Mouse (Mus musculus): Measurements from ENCODE around the gene Dis3l2.

Gene Dis3l2

GRCm38 (mm10) chr1:86736414-86736813 is 32.8 kb downstream of the Dis3l2 start:
- DNase-seq, result no peak

- DNase-seq, result no peak
These were observed 39.3 kb downstream of the Dis3l2 start for GRCm38 (mm10) chr1:86742896-86743295.

GRCm38 (mm10) chr1:86747034-86747433 is 43.4 kb downstream of the Dis3l2 start:
- DNase-seq, result no peak

GRCm38 (mm10) chr1:86750094-86750493 is 46.5 kb downstream of the Dis3l2 start:
- DNase-seq, result no peak

- no peak for DNase-seq
These were observed 49.8 kb downstream of the Dis3l2 start for GRCm38 (mm10) chr1:86753416-86753815.

GRCm38 (mm10) chr1:86754335-86754734 is 50.7 kb downstream of the Dis3l2 start:
- DNase-seq, result no peak

- DNase-seq, result no peak
These were observed 54.5 kb downstream of the Dis3l2 start for GRCm38 (mm10) chr1:86758091-86758490.

- no peak for DNase-seq
These were observed 58.6 kb downstream of the Dis3l2 start for GRCm38 (mm10) chr1:86762161-86762560.

GRCm38 (mm10) chr1:86801241-86801640 is 97.6 kb downstream of the Dis3l2 start:
- DNase-seq, result no peak

GRCm38 (mm10) chr1:86811756-86812155 is 108.1 kb downstream of the Dis3l2 start:
- DNase-seq, result no peak

GRCm38 (mm10) chr1:86822266-86822665 is 118.7 kb downstream of the Dis3l2 start:
- no peak for DNase-seq

GRCm38 (mm10) chr1:86834351-86834987 is 130.9 kb downstream of the Dis3l2 start:
- no peak for DNase-seq

- DNase-seq, result no peak
These were observed 131.4 kb downstream of the Dis3l2 start for GRCm38 (mm10) chr1:86834988-86835387.

- no peak for DNase-seq
These were observed 147.1 kb downstream of the Dis3l2 start for GRCm38 (mm10) chr1:86850754-86851153.

GRCm38 (mm10) chr1:86858876-86859275 is 155.3 kb downstream of the Dis3l2 start:
- DNase-seq, result no peak

GRCm38 (mm10) chr1:86859371-86859770 is 155.8 kb downstream of the Dis3l2 start:
- no peak for DNase-seq

- DNase-seq, result no peak
These were observed 170.1 kb downstream of the Dis3l2 start for GRCm38 (mm10) chr1:86873745-86874144.

- no peak for DNase-seq
These were observed 175.1 kb downstream of the Dis3l2 start for GRCm38 (mm10) chr1:86878743-86879142.

- DNase-seq, result no peak
These were observed 175.9 kb downstream of the Dis3l2 start for GRCm38 (mm10) chr1:86879547-86879946.

GRCm38 (mm10) chr1:86887060-86887459 is 183.5 kb downstream of the Dis3l2 start:
- no peak for DNase-seq

GRCm38 (mm10) chr1:86912481-86912880 is 208.9 kb downstream of the Dis3l2 start:
- DNase-seq, result no peak

GRCm38 (mm10) chr1:86913896-86914295 is 210.3 kb downstream of the Dis3l2 start:
- DNase-seq, result no peak

GRCm38 (mm10) chr1:86914697-86915096 is 211.1 kb downstream of the Dis3l2 start:
- no peak for DNase-seq

GRCm38 (mm10) chr1:86916355-86916984 is 212.9 kb downstream of the Dis3l2 start:
- DNase-seq, result no peak

- no peak for DNase-seq
These were observed 222.2 kb downstream of the Dis3l2 start for GRCm38 (mm10) chr1:86925776-86926175.

Data from cerebellum, adult 8-10 months (tissue).